Comparison of ENCODE assay signal across 8 mouse cellular contexts in genomic region chr17:71598659-71599554, GRCm38 (mm10). TPM values are rescaled to one million over a fixed set of nuclear protein-coding genes. Genes with fewer than 3 reads are reported as not detected.
A peak's percentile ranks its signal among the peaks of the same experiment; 100 is the strongest.
DNase-seq lines count a peak whose midpoint lies in the region; ATAC-seq and TF ChIP-seq lines count a peak whose summit lies in the region.

No protein-coding gene starts in this region.

- in situ Hi-C loops in Patski (cut with MboI; ENCODE audit: low pct_unique_long_range_greater_than_20kb) = no loop called here

- ATAC-seq in Patski = peak; percentile 92
- ATAC-seq in hindbrain, embryonic 13.5 days (ENCODE audit: low FRiP score) = peak; percentile 98

- no peaks in the 10 kb centered on the region for H3K9me3 ChIP-seq in hindbrain, embryonic 13.5 days

- peaks cover under 1% of the 10 kb centered on the region for H3K27me3 ChIP-seq in Patski
- peaks cover 11% of the 10 kb centered on the region; the same call in 1 of the 2 replicates for H3K27me3 ChIP-seq in hindbrain, embryonic 13.5 days

- H3K4me1 ChIP-seq in hindbrain, embryonic 13.5 days (replicated peaks) = peaks cover 32% of the 10 kb centered on the region

- POLR2A ChIA-PET in Patski (lab: Charles Lee) = interaction anchor here (0.6 kb wide), 4 partner anchors 14 to 848 kb away, joined by 3 to 5 read pairs (median 4); no protein-coding TSS in a partner anchor

- CTCF ChIA-PET in Patski (lab: Charles Lee) = interaction anchor here (0.7 to 1.5 kb wide), 2 partner anchors 9 to 15 kb away, joined by 3 read pairs; no protein-coding TSS in a partner anchor

- no peaks in the 10 kb centered on the region for H3K36me3 ChIP-seq in hindbrain, embryonic 13.5 days

- whole genome bisulfite sequencing in hindbrain, embryonic 13.5 days = 8% methylated on average over 42 of the region's 42 CpGs

- TF ChIP-seq CTCF in Patski (IDR thresholded peaks at IDR 0.05) = no peak

- peak overlapping the region; percentile 64 for H3K4me3 ChIP-seq in hindbrain, embryonic 13.5 days

- H3K9ac ChIP-seq in hindbrain, embryonic 13.5 days = peak overlapping the region; percentile 83

- H3K4me2 ChIP-seq in hindbrain, embryonic 13.5 days = peak overlapping the region; percentile 87

- peak overlapping the region; percentile 83 for H3K27ac ChIP-seq in hindbrain, embryonic 13.5 days

- peak; percentile 35 for DNase-seq in Patski (ENCODE audit: low read depth, low spot score)
- peak; percentile 93 to 95 for DNase-seq in cerebellum, postnatal 14 days
- DNase-seq in frontal cortex, postnatal 14 days (ENCODE audit: low spot score in 2 of 2) = peak; percentile 88
- DNase-seq in layer of hippocampus, postnatal 25 days (ENCODE audit: extremely low spot score in 1 of 2, low spot score in 1 of 2) = peak; percentile 83 to 93
- peak; percentile 92 for DNase-seq in lung, postnatal 25 days (ENCODE audit: low spot score)
- peak; percentile 88 for DNase-seq in retina, embryonic 14.5 days (ENCODE audit: low spot score)
- peak; percentile 92 for DNase-seq in thymus, postnatal 4 days

RNA-seq across cellular contexts. Expression of gene Wdr43, which starts 16.8 kb away (rescaled TPM):
- 74.4 TPM for polyA plus RNA-seq in Patski (2021)
- polyA plus RNA-seq in hindbrain, embryonic 13.5 days (2015; fragmentation: Nextera tagmentation; extraction: Ambion mirVana) = 47.4 and 52.8 TPM in 2 replicates
- 10 to 100 TPM; 24.9 to 26.7 TPM for total RNA-seq in layer of hippocampus, postnatal 25 days (2021)

RNA-seq across cellular contexts. Expression of gene Spdya, which starts 47.0 kb away (rescaled TPM):
- polyA plus RNA-seq in Patski (2021) = 2.3 TPM
- polyA plus RNA-seq in hindbrain, embryonic 13.5 days (2015; fragmentation: Nextera tagmentation; extraction: Ambion mirVana) = 0.65 and 1.1 TPM in 2 replicates
- total RNA-seq in layer of hippocampus, postnatal 25 days (2021) = 1 to 10 TPM in 1 of 2 experiments, under 1 TPM in 1; 0.75 to 1.1 TPM

Comparison
In these comparisons a context has a peak if more than half of its experiments do, and no peak if none do; other contexts are left out.
1. Peak in every context shown above with its lines: DNase-seq, ATAC-seq, H3K4me3 ChIP-seq and H3K27ac ChIP-seq.
2. DNase-seq: peak in every context shown above with its lines; median percentile 94 in cerebellum, postnatal 14 days; 92 in lung, postnatal 25 days; 92 in thymus, postnatal 4 days; 88 in frontal cortex, postnatal 14 days; 88 in layer of hippocampus, postnatal 25 days; 88 in retina, embryonic 14.5 days; 35 in Patski.